Mouse (Mus musculus) intestine, embryonic 14.5 days (tissue): Measurements from ENCODE around the gene Atp5e. TPM values are rescaled to one million over a fixed set of nuclear protein-coding genes. Genes with fewer than 3 reads are reported as not detected.
A peak's percentile ranks its signal among the peaks of the same experiment; 100 is the strongest.

ENCODE experiments used
- ATAC-seq: fragments of 200-750 bp; cut with Nextera tagmentation; replicated peaks from 2 replicates; pipeline ENCODE4 v1.8.0; 2017; ENCODE audit warnings: low read depth, moderate number of reproducible peaks, moderate TSS enrichment, moderate library complexity; ENCODE audit not compliant: low FRiP score, low TSS enrichment
- DNase-seq: peaks from one replicate; pipeline ENCODE4 v3.0.0-alpha.2; 2018; ENCODE audit warnings: low spot score
- H3K27ac ChIP-seq: fragments of 300-500 bp; sonication (generic); 2 replicates; pipeline ENCODE4 v1.5.1; 2014; ENCODE audit warnings: low read depth, mild to moderate bottlenecking, control low read depth
- H3K27me3 ChIP-seq: fragments of 300-500 bp; sonication (generic); replicated peaks from 2 replicates; pipeline ENCODE4 v1.6.1; 2014; ENCODE audit warnings: low read length, control low read depth; ENCODE audit not compliant: control insufficient read depth, insufficient read depth
- H3K36me3 ChIP-seq: fragments of 300-500 bp; sonication (generic); 2 replicates; pipeline ENCODE4 v1.6.1; 2014; ENCODE audit warnings: low read length, control low read depth; ENCODE audit not compliant: control insufficient read depth, insufficient read depth
- H3K4me1 ChIP-seq: fragments of 300-500 bp; sonication (generic); replicated peaks from 2 replicates; pipeline ENCODE4 v1.6.1; 2014; ENCODE audit warnings: low read length, control low read depth, mixed read lengths; ENCODE audit not compliant: control insufficient read depth, insufficient read depth
- H3K4me2 ChIP-seq: fragments of 300-500 bp; sonication (generic); 2 replicates; pipeline ENCODE4 v1.6.1; 2014; ENCODE audit warnings: low read length
- H3K4me3 ChIP-seq: fragments of 300-500 bp; sonication (generic); 2 replicates; pipeline ENCODE4 v1.5.1; 2014; ENCODE audit warnings: low read depth, low read length, control low read depth, mixed read lengths
- H3K9ac ChIP-seq: fragments of 300-500 bp; sonication (generic); 2 replicates; pipeline ENCODE4 v1.6.1; 2014; ENCODE audit warnings: mild to moderate bottlenecking, low read length
- H3K9me3 ChIP-seq: fragments of 300-500 bp; sonication (generic); 2 replicates; pipeline ENCODE4 v1.6.1; 2016; ENCODE audit warnings: low read length, control low read depth; ENCODE audit not compliant: control insufficient read depth
- WGBS: fragments of 180-500 bp; shearing (Covaris S2); extraction: QIAGEN DNeasy Blood & Tissue Kit; methylation state at CpG from one replicate; pipeline ENCODE4 v1.1.7; 2014; 5-methylcytosine and 5-hydroxymethylcytosine counted together
- polyA plus RNA-seq: library from polyadenylated mRNA; unstranded; fragments of >200 nt; fragmentation: Nextera tagmentation; extraction: Ambion mirVana; gene quantifications from 2 replicates; pipeline ENCODE4 v1.2.1, GENCODE M21; 2014

The Atp5e gene
- polyA plus RNA-seq, 1 experiment from 2014 or later = 949 TPM

- DNase-seq (no peak), ATAC-seq (no peak)
- Histone ChIP-seq H3K4me3 (no peak overlapping the region), H3K9me3 (no peaks in the 10 kb centered on the region), H3K36me3 (no peaks in the 10 kb centered on the region), H3K27me3 (no peaks in the 10 kb centered on the region), H3K9ac (no peak overlapping the region), H3K27ac (no peak overlapping the region), H3K4me1 (no peaks in the 10 kb centered on the region), H3K4me2 (no peak overlapping the region)
- WGBS = 65% methylated on average over 5 of the region's 5 CpGs
Measured at GRCm38 (mm10) chr2:174487005-174487404, 23.1 kb upstream of the Atp5e start.

GRCm38 (mm10) chr2:174478746-174479145 lies 14.8 kb upstream of the Atp5e start:
- no peaks in the 10 kb centered on the region for H3K9me3 ChIP-seq
- H3K27ac ChIP-seq = no peak overlapping the region
- no peaks in the 10 kb centered on the region for H3K27me3 ChIP-seq
- peaks cover under 1% of the 10 kb centered on the region; the same call in 1 of the 2 replicates for H3K4me1 ChIP-seq
- H3K36me3 ChIP-seq = no peaks in the 10 kb centered on the region
- H3K4me2 ChIP-seq = no peak overlapping the region
- ATAC-seq (no peak), DNase-seq (no peak)
- no peak overlapping the region for H3K4me3 ChIP-seq
- WGBS = 75% methylated on average over 5 of the region's 5 CpGs
- no peak overlapping the region for H3K9ac ChIP-seq

GRCm38 (mm10) chr2:174477543-174478319 lies 13.8 kb upstream of the Atp5e start:
- Histone ChIP-seq H3K4me3 (no peak overlapping the region), H3K27ac (peak overlapping the region; percentile 79), H3K9me3 (no peaks in the 10 kb centered on the region), H3K4me1 (peaks cover 5% of the 10 kb centered on the region; the same call in 1 of the 2 replicates), H3K4me2 (no peak overlapping the region), H3K9ac (no peak overlapping the region), H3K27me3 (no peaks in the 10 kb centered on the region), H3K36me3 (no peaks in the 10 kb centered on the region)
- DNase-seq = peak; percentile 59
- 71% methylated on average over 3 of the region's 3 CpGs for WGBS
- ATAC-seq = peak; percentile 28; the same call in 1 of the 2 replicates

- WGBS = 73% methylated on average over 5 of the region's 5 CpGs
- H3K9ac ChIP-seq = peak overlapping the region; percentile 79
- peaks cover 17% of the 10 kb centered on the region for H3K4me1 ChIP-seq
- ATAC-seq (no peak), DNase-seq (no peak)
- peak overlapping the region; percentile 57; the same call in 1 of the 2 replicates for H3K27ac ChIP-seq
- H3K4me3 ChIP-seq = peak overlapping the region; percentile 79
- peak overlapping the region; percentile 84 for H3K4me2 ChIP-seq
- no peaks in the 10 kb centered on the region for H3K27me3 ChIP-seq
- no peaks in the 10 kb centered on the region for H3K9me3 ChIP-seq
- H3K36me3 ChIP-seq = peaks cover 16% of the 10 kb centered on the region
Measured at GRCm38 (mm10) chr2:174473550-174473927, 9.6 kb upstream of the Atp5e start.

GRCm38 (mm10) chr2:174472818-174473549 lies 9.1 kb upstream of the Atp5e start, which contains the start of gene Prelid3b:
Gene Prelid3b, minus strand, starts transcription at chr2:174473081.
- H3K4me1 ChIP-seq = peaks cover 17% of the 10 kb centered on the region
- under 1% methylated on average over 53 of the region's 53 CpGs for WGBS
- H3K36me3 ChIP-seq = peaks cover 22% of the 10 kb centered on the region
- H3K27ac ChIP-seq = peak within 1 kb of the TSS; percentile 73
- H3K4me2 ChIP-seq = peak within 1 kb of the TSS; percentile 84
- peak; percentile 96 for DNase-seq
- ATAC-seq = peak; percentile 97
- H3K4me3 ChIP-seq = peak within 1 kb of the TSS; percentile 79
- no peaks in the 10 kb centered on the region for H3K27me3 ChIP-seq
- peak within 1 kb of the TSS; percentile 79 for H3K9ac ChIP-seq
- H3K9me3 ChIP-seq = no peaks in the 10 kb centered on the region

- Histone ChIP-seq H3K27me3 (no peaks in the 10 kb centered on the region), H3K9me3 (no peaks in the 10 kb centered on the region), H3K27ac (peak overlapping the region; percentile 73), H3K9ac (peak overlapping the region; percentile 79), H3K4me2 (peak overlapping the region; percentile 84), H3K36me3 (peaks cover 24% of the 10 kb centered on the region), H3K4me3 (peak overlapping the region; percentile 79), H3K4me1 (peaks cover 17% of the 10 kb centered on the region)
- 6% methylated on average over 30 of the region's 30 CpGs for WGBS
- DNase-seq (no peak), ATAC-seq (peak; percentile 36)
Measured at GRCm38 (mm10) chr2:174472407-174472806, 8.5 kb upstream of the Atp5e start.

GRCm38 (mm10) chr2:174470786-174471405 lies 7.0 kb upstream of the Atp5e start:
- no peaks in the 10 kb centered on the region for H3K9me3 ChIP-seq
- H3K9ac ChIP-seq = no peak overlapping the region
- no peak overlapping the region for H3K27ac ChIP-seq
- H3K36me3 ChIP-seq = peaks cover 39% of the 10 kb centered on the region
- DNase-seq (no peak), ATAC-seq (no peak)
- H3K4me2 ChIP-seq = no peak overlapping the region
- H3K27me3 ChIP-seq = no peaks in the 10 kb centered on the region
- H3K4me3 ChIP-seq = no peak overlapping the region
- WGBS = 87% methylated on average over 7 of the region's 7 CpGs
- H3K4me1 ChIP-seq = peaks cover 17% of the 10 kb centered on the region

GRCm38 (mm10) chr2:174470333-174470732 lies 6.4 kb upstream of the Atp5e start:
- Histone ChIP-seq H3K9me3 (no peaks in the 10 kb centered on the region), H3K4me2 (no peak overlapping the region), H3K36me3 (peaks cover 45% of the 10 kb centered on the region), H3K4me1 (peaks cover 17% of the 10 kb centered on the region), H3K27me3 (no peaks in the 10 kb centered on the region), H3K9ac (no peak overlapping the region), H3K27ac (no peak overlapping the region), H3K4me3 (no peak overlapping the region)
- DNase-seq = no peak
- WGBS = 77% methylated on average over 4 of the region's 4 CpGs
- ATAC-seq = no peak
